Mouse (Mus musculus): ENCODE results near the gene Zmym5. TPM values are rescaled to one million over a fixed set of nuclear protein-coding genes. Genes with fewer than 3 reads are reported as not detected.
"Not testable (repeated sequence)": the region's sequence is repeated elsewhere in the genome, so short reads cannot be mapped to it uniquely, and the experiment has no call there.

The Zmym5 gene
- 10 to 100 TPM; 29.7 to 33.9 TPM for total RNA-seq (2021)
- long read RNA-seq, experiment 1, partial matches to known transcripts: 3 of 21 reads
- long read RNA-seq, experiment 1, other reads (novel, unspliced or antisense): 18 of 21 reads
- long read RNA-seq, experiment 2, full-length matches to known transcripts: 1 of 3 reads
- long read RNA-seq, experiment 2, partial matches to known transcripts: 0 of 3 reads
- long read RNA-seq, experiment 2, other reads (novel, unspliced or antisense): 2 of 3 reads

GRCm38 (mm10) chr14:56811701-56812339, at the start of gene Zmym5:
Zmym5 (minus strand) TSS chr14:56811716.
- DNase-seq: peak; percentile 89 to 95

GRCm38 (mm10) chr14:56849681-56850080, 38.2 kb upstream of the Zmym5 start:
- peak; percentile 2 to 4 for DNase-seq

- no peak for DNase-seq
Observed at GRCm38 (mm10) chr14:56848322-56848721, 36.8 kb upstream of the Zmym5 start.

GRCm38 (mm10) chr14:56844507-56844906, 33.0 kb upstream of the Zmym5 start:
- DNase-seq: no peak

- DNase-seq: no peak
Observed at GRCm38 (mm10) chr14:56844033-56844432, 32.5 kb upstream of the Zmym5 start.

GRCm38 (mm10) chr14:56834576-56834975, 23.1 kb upstream of the Zmym5 start:
- DNase-seq: not testable (repeated sequence)

- DNase-seq: peak in 1 of 2 experiments; percentile 13
Observed at GRCm38 (mm10) chr14:56833211-56833610, 21.7 kb upstream of the Zmym5 start.

GRCm38 (mm10) chr14:56832563-56833113, 21.1 kb upstream of the Zmym5 start:
- no peak for DNase-seq

- no peak for DNase-seq
Observed at GRCm38 (mm10) chr14:56832147-56832546, 20.6 kb upstream of the Zmym5 start.

GRCm38 (mm10) chr14:56830491-56831045, 19.1 kb upstream of the Zmym5 start:
- no peak for DNase-seq

GRCm38 (mm10) chr14:56824562-56824961, 13.0 kb upstream of the Zmym5 start:
- no peak for DNase-seq

- DNase-seq: no peak
Observed at GRCm38 (mm10) chr14:56817616-56818015, 6.1 kb upstream of the Zmym5 start.

GRCm38 (mm10) chr14:56817131-56817530, 5.6 kb upstream of the Zmym5 start:
- no peak for DNase-seq

- DNase-seq: no peak
Observed at GRCm38 (mm10) chr14:56816541-56816940, 5.0 kb upstream of the Zmym5 start.

GRCm38 (mm10) chr14:56812520-56813036, 1.1 kb upstream of the Zmym5 start:
- DNase-seq: peak; percentile 68 to 77

GRCm38 (mm10) chr14:56810781-56811690, 480 bp downstream of the Zmym5 start:
- DNase-seq: peak; percentile 39 to 66

GRCm38 (mm10) chr14:56793243-56793642, 18.3 kb downstream of the Zmym5 start:
- peak; percentile 39 to 56 for DNase-seq

GRCm38 (mm10) chr14:56784575-56784974, 26.9 kb downstream of the Zmym5 start:
- no peak for DNase-seq

GRCm38 (mm10) chr14:56778933-56779300, 32.6 kb downstream of the Zmym5 start:
- peak in 1 of 2 experiments; percentile 11 for DNase-seq

GRCm38 (mm10) chr14:56778200-56778932, 33.1 kb downstream of the Zmym5 start, which contains the start of gene Pspc1:
Pspc1 (minus strand) TSS chr14:56778316.
- DNase-seq: peak; percentile 99

All from adrenal gland, postnatal 36 days (tissue).